Mouse (Mus musculus): ENCODE results near the gene Rnf44.

Rnf44 gene

GRCm38 (mm10) chr13:54687096-54687495 lies 6.6 kb downstream of the Rnf44 start:
- peak; percentile 93 for DNase-seq (ENCODE audit: low read depth, low spot score)

GRCm38 (mm10) chr13:54686139-54687053 lies 7.3 kb downstream of the Rnf44 start:
- peak; percentile 57 for DNase-seq (ENCODE audit: low read depth, low spot score)

- DNase-seq (ENCODE audit: low read depth, low spot score): peak; percentile 54
Observed at GRCm38 (mm10) chr13:54685174-54685573, 8.5 kb downstream of the Rnf44 start.

GRCm38 (mm10) chr13:54684140-54684896 lies 9.4 kb downstream of the Rnf44 start:
- DNase-seq (ENCODE audit: low read depth, low spot score): no peak

- DNase-seq (ENCODE audit: low read depth, low spot score): no peak
Observed at GRCm38 (mm10) chr13:54683301-54683700, 10.4 kb downstream of the Rnf44 start.

- DNase-seq (ENCODE audit: low read depth, low spot score): no peak
Observed at GRCm38 (mm10) chr13:54681291-54681690, 12.4 kb downstream of the Rnf44 start.

- no peak for DNase-seq (ENCODE audit: low read depth, low spot score)
Observed at GRCm38 (mm10) chr13:54680184-54680853, 13.4 kb downstream of the Rnf44 start.

- no peak for DNase-seq (ENCODE audit: low read depth, low spot score)
Observed at GRCm38 (mm10) chr13:54678263-54678662, 15.4 kb downstream of the Rnf44 start.

GRCm38 (mm10) chr13:54675895-54676590 lies 17.7 kb downstream of the Rnf44 start:
- DNase-seq (ENCODE audit: low read depth, low spot score): no peak

GRCm38 (mm10) chr13:54670491-54670890 lies 23.2 kb downstream of the Rnf44 start:
- DNase-seq (ENCODE audit: low read depth, low spot score): peak; percentile 82

GRCm38 (mm10) chr13:54665062-54665461 lies 28.6 kb downstream of the Rnf44 start:
- DNase-seq (ENCODE audit: low read depth, low spot score): no peak

- no peak for DNase-seq (ENCODE audit: low read depth, low spot score)
Observed at GRCm38 (mm10) chr13:54664509-54664908, 29.2 kb downstream of the Rnf44 start.

- no peak for DNase-seq (ENCODE audit: low read depth, low spot score)
Observed at GRCm38 (mm10) chr13:54663999-54664398, 29.7 kb downstream of the Rnf44 start.

- DNase-seq (ENCODE audit: low read depth, low spot score): no peak
Observed at GRCm38 (mm10) chr13:54661358-54661757, 32.3 kb downstream of the Rnf44 start.

GRCm38 (mm10) chr13:54660877-54661276 lies 32.8 kb downstream of the Rnf44 start:
- DNase-seq (ENCODE audit: low read depth, low spot score): no peak

- no peak for DNase-seq (ENCODE audit: low read depth, low spot score)
Observed at GRCm38 (mm10) chr13:54650461-54650860, 43.2 kb downstream of the Rnf44 start.

- DNase-seq (ENCODE audit: low read depth, low spot score): no peak
Observed at GRCm38 (mm10) chr13:54635011-54635410, 58.7 kb downstream of the Rnf44 start.

- DNase-seq (ENCODE audit: low read depth, low spot score): no peak
Observed at GRCm38 (mm10) chr13:54632731-54633277, 60.9 kb downstream of the Rnf44 start.
